In genomic region chr1:82283901-82284301, GRCm38 (mm10) we compare ENCODE assay signal across 8 mouse cellular contexts. TPM values are rescaled to one million over a fixed set of nuclear protein-coding genes. Genes with fewer than 3 reads are reported as not detected.
DNase-seq lines count a peak whose midpoint lies in the region; ATAC-seq lines count a peak whose summit lies in the region.

No protein-coding gene starts in this region.

- H3K27ac ChIP-seq in embryonic facial prominence, embryonic 12.5 days = peak overlapping the region; percentile 92
- H3K27ac ChIP-seq in hindbrain, embryonic 13.5 days = peak overlapping the region; percentile 97
- peak overlapping the region; percentile 75 for H3K27ac ChIP-seq in liver, embryonic 13.5 days

- peak overlapping the region; percentile 75 for H3K4me2 ChIP-seq in embryonic facial prominence, embryonic 12.5 days (replicated peaks)
- peak overlapping the region; percentile 67 for H3K4me2 ChIP-seq in hindbrain, embryonic 13.5 days
- H3K4me2 ChIP-seq in liver, embryonic 13.5 days = peak overlapping the region; percentile 88

- DNase-seq in adrenal gland, postnatal 14 days = peak; percentile 23
- no peak for DNase-seq in adrenal gland, adult 18-20 months (ENCODE audit: low spot score in 2 of 2)
- peak; percentile 47 for DNase-seq in 3134 (ENCODE audit: extremely low read depth, insufficient read length, low spot score)
- DNase-seq in liver, embryonic 13.5 days = no peak
- DNase-seq in retina, embryonic 14.5 days (ENCODE audit: low spot score) = peak; percentile 46
- no peak for DNase-seq in spleen, adult 12 weeks (ENCODE audit: low spot score)

- peaks cover 21% of the 10 kb centered on the region for H3K36me3 ChIP-seq in embryonic facial prominence, embryonic 12.5 days
- H3K36me3 ChIP-seq in hindbrain, embryonic 13.5 days = peaks cover 17% of the 10 kb centered on the region
- peaks cover 13% of the 10 kb centered on the region for H3K36me3 ChIP-seq in liver, embryonic 13.5 days

- WGBS in embryonic facial prominence, embryonic 12.5 days = 4% methylated on average over 1 of the region's 1 CpGs
- WGBS in hindbrain, embryonic 13.5 days = 0% methylated on average over 1 of the region's 1 CpGs
- WGBS in liver, embryonic 13.5 days (ENCODE audit: insufficient replicate concordance) = 70% methylated on average over 1 of the region's 1 CpGs

- H3K4me3 ChIP-seq in embryonic facial prominence, embryonic 12.5 days = peak overlapping the region; percentile 53
- H3K4me3 ChIP-seq in hindbrain, embryonic 13.5 days = peak overlapping the region; percentile 75
- peak overlapping the region; percentile 66 for H3K4me3 ChIP-seq in liver, embryonic 13.5 days (replicated peaks)

- no peak for ATAC-seq in embryonic facial prominence, embryonic 12.5 days (ENCODE audit: insufficient number of reproducible peaks, insufficient read depth, low FRiP score, low TSS enrichment)
- ATAC-seq in hindbrain, embryonic 13.5 days (ENCODE audit: low FRiP score) = 0 out of 2 replicates have a peak, but pooled peaks have one; percentile 19
- no peak for ATAC-seq in liver, embryonic 13.5 days (ENCODE audit: low read depth)

- peak overlapping the region; percentile 73 for H3K9ac ChIP-seq in embryonic facial prominence, embryonic 12.5 days
- peak overlapping the region; percentile 80 for H3K9ac ChIP-seq in hindbrain, embryonic 13.5 days
- H3K9ac ChIP-seq in liver, embryonic 13.5 days = peak overlapping the region; percentile 80

- H3K27me3 ChIP-seq in embryonic facial prominence, embryonic 12.5 days = no peaks in the 10 kb centered on the region
- H3K27me3 ChIP-seq in hindbrain, embryonic 13.5 days = no peaks in the 10 kb centered on the region
- peaks cover 43% of the 10 kb centered on the region for H3K27me3 ChIP-seq in liver, embryonic 13.5 days

- peaks cover 35% of the 10 kb centered on the region for H3K4me1 ChIP-seq in embryonic facial prominence, embryonic 12.5 days
- H3K4me1 ChIP-seq in hindbrain, embryonic 13.5 days (replicated peaks) = peaks cover 67% of the 10 kb centered on the region
- peaks cover 24% of the 10 kb centered on the region for H3K4me1 ChIP-seq in liver, embryonic 13.5 days (replicated peaks)

- no peaks in the 10 kb centered on the region for H3K9me3 ChIP-seq in embryonic facial prominence, embryonic 12.5 days
- no peaks in the 10 kb centered on the region for H3K9me3 ChIP-seq in hindbrain, embryonic 13.5 days
- H3K9me3 ChIP-seq in liver, embryonic 13.5 days (replicated peaks) = no peaks in the 10 kb centered on the region

RNA-seq across cellular contexts. Expression of gene Irs1, which starts 7.3 kb away (rescaled TPM):
- total RNA-seq in adrenal gland, postnatal 14 days (2021) = 12.5 and 15.0 TPM in 2 replicates
- total RNA-seq in adrenal gland, adult 18-20 months (2021) = 10 to 100 TPM; 11.0 to 11.8 TPM
- polyA plus RNA-seq in embryonic facial prominence, embryonic 12.5 days (2016; fragmentation: Nextera tagmentation; extraction: Ambion mirVana) = 14.0 and 14.7 TPM in 2 replicates
- polyA plus RNA-seq in hindbrain, embryonic 13.5 days (2015; fragmentation: Nextera tagmentation; extraction: Ambion mirVana) = 8.5 and 8.7 TPM in 2 replicates
- 0.75 and 0.96 TPM in 2 replicates for polyA plus RNA-seq in liver, embryonic 13.5 days (2015; fragmentation: Nextera tagmentation; extraction: Ambion mirVana)

RNA-seq across cellular contexts. Expression of gene Rhbdd1, which starts 32.4 kb away (rescaled TPM):
- total RNA-seq in adrenal gland, postnatal 14 days (2021) = 23.0 and 23.2 TPM in 2 replicates
- 10 to 100 TPM; 22.7 to 35.3 TPM for total RNA-seq in adrenal gland, adult 18-20 months (2021)
- 7.3 and 7.6 TPM in 2 replicates for polyA plus RNA-seq in embryonic facial prominence, embryonic 12.5 days (2016; fragmentation: Nextera tagmentation; extraction: Ambion mirVana)
- 4.3 and 5.4 TPM in 2 replicates for polyA plus RNA-seq in hindbrain, embryonic 13.5 days (2015; fragmentation: Nextera tagmentation; extraction: Ambion mirVana)
- polyA plus RNA-seq in liver, embryonic 13.5 days (2015; fragmentation: Nextera tagmentation; extraction: Ambion mirVana) = 8.6 and 10.3 TPM in 2 replicates

RNA-seq across cellular contexts. Expression of gene Gm9747, which starts 51.0 kb away (rescaled TPM):
- total RNA-seq in adrenal gland, postnatal 14 days (2021) = not detected in 2 replicates
- total RNA-seq in adrenal gland, adult 18-20 months (2021) = not detected
- 29.5 and 34.3 TPM in 2 replicates for polyA plus RNA-seq in embryonic facial prominence, embryonic 12.5 days (2016; fragmentation: Nextera tagmentation; extraction: Ambion mirVana)
- polyA plus RNA-seq in hindbrain, embryonic 13.5 days (2015; fragmentation: Nextera tagmentation; extraction: Ambion mirVana) = 23.5 and 25.6 TPM in 2 replicates
- polyA plus RNA-seq in liver, embryonic 13.5 days (2015; fragmentation: Nextera tagmentation; extraction: Ambion mirVana) = 2.6 and 3.3 TPM in 2 replicates

Comparison
In these comparisons a context has a peak if more than half of its experiments do, and no peak if none do; other contexts are left out.
1. DNase-seq: peak in adrenal gland, postnatal 14 days (single experiment), 3134 (single experiment) and retina, embryonic 14.5 days (single experiment); none in adrenal gland, adult 18-20 months (0 of 2), liver, embryonic 13.5 days (single experiment) and spleen, adult 12 weeks (single experiment).
2. Peak in every context shown above with its lines, with median percentiles within 50 percentile points of each other: H3K27ac ChIP-seq, H3K4me2 ChIP-seq, H3K4me3 ChIP-seq and H3K9ac ChIP-seq.